Mouse (Mus musculus) CH12.LX (cell line): ENCODE measurements at regions not wholly inside any gene's neighbourhood (a gene's known extent, or its start where the extent isn't known, plus 50 kb on each side); places are given as distances from the start of the nearest gene placed in this dataset.

ENCODE experiments used
- DNase-seq: peaks from one replicate; pipeline ENCODE4 v3.0.0-alpha.2; 2013; ENCODE audit errors: extremely low read depth
- H3K27ac ChIP-seq: 2 replicates; pipeline ENCODE4 v1.5.1; 2012; ENCODE audit warnings: low read depth, mild to moderate bottlenecking, control low read depth, moderate library complexity; ENCODE audit not compliant: insufficient read depth
- H3K27me3 ChIP-seq: replicated peaks from 2 replicates; pipeline ENCODE3; 2012; ENCODE audit warnings: inconsistent platforms
- H3K36me3 ChIP-seq, 2 experiments: replicated peaks in 1 of 2; 2 replicates each; pipeline versions ENCODE3 to v1.6.1; 2012; ENCODE audit warnings: inconsistent platforms in 1 of 2, low read length in 1 of 2, mild to moderate bottlenecking in 1 of 2, mixed read lengths in 1 of 2, moderate library complexity in 1 of 2; ENCODE audit not compliant: control insufficient read depth in 1 of 2, insufficient read depth in 1 of 2
- H3K4me1 ChIP-seq, 2 experiments: 2 replicates each; pipeline ENCODE4 v1.6.1; 2012; ENCODE audit warnings: inconsistent platforms in 1 of 2, moderate library complexity in 1 of 2; ENCODE audit not compliant: insufficient read depth in 2 of 2, control insufficient read depth in 1 of 2
- H3K4me2 ChIP-seq: 2 replicates; pipeline ENCODE4 v1.6.1; 2012; ENCODE audit warnings: low read depth, mild to moderate bottlenecking, control low read depth; ENCODE audit not compliant: poor library complexity, insufficient read depth, severe bottlenecking
- H3K4me3 ChIP-seq, 3 experiments: fragments of 150-350 bp in 1 of 3; sonication (generic) in 1 of 3; replicated peaks in 1 of 3; 2 replicates each; pipeline versions ENCODE3 to v1.5.1; 2011 to 2012; ENCODE audit warnings: low read depth in 2 of 3, low read length in 2 of 3, mild to moderate bottlenecking in 2 of 3, moderate library complexity in 2 of 3, control low read depth in 1 of 3, improper control_type of control experiment in 1 of 3, inconsistent platforms in 1 of 3, mixed read lengths in 1 of 3; ENCODE audit not compliant: poor library complexity in 1 of 3
- H3K79me2 ChIP-seq: replicated peaks from 2 replicates; pipeline ENCODE4 v1.6.1; 2012; ENCODE audit warnings: mild to moderate bottlenecking, moderate library complexity; ENCODE audit not compliant: control insufficient read depth, poor library complexity, insufficient read depth, severe bottlenecking; ENCODE audit errors: extremely low read depth
- H3K9ac ChIP-seq: 2 replicates; pipeline ENCODE4 v1.6.1; 2012; ENCODE audit warnings: low read depth, mild to moderate bottlenecking, control low read depth, moderate library complexity; ENCODE audit not compliant: insufficient read depth
- H3K9me3 ChIP-seq: replicated peaks from 2 replicates; pipeline ENCODE3; 2012; ENCODE audit warnings: low read length, inconsistent platforms, mixed read lengths
- CHD1 ChIP-seq: IDR thresholded peaks from 2 replicates; pipeline ENCODE4 v1.6.1; 2012; ENCODE audit warnings: low read depth, low read length, improper control_type of control experiment, inconsistent platforms
- CHD2 ChIP-seq: IDR thresholded peaks from 2 replicates; pipeline ENCODE4 v1.6.1; 2011; ENCODE audit warnings: low read length, improper control_type of control experiment
- E2F4 ChIP-seq: IDR thresholded peaks from 2 replicates; pipeline ENCODE4 v1.6.1; 2011; ENCODE audit warnings: low read depth, low read length, improper control_type of control experiment; ENCODE audit not compliant: insufficient replicate concordance
- EP300 ChIP-seq: IDR thresholded peaks from 2 replicates; pipeline ENCODE4 v1.6.1; 2011; ENCODE audit warnings: low read length, improper control_type of control experiment
- ETS1 ChIP-seq: conservative IDR thresholded peaks from 2 replicates; pipeline ENCODE4 v1.6.1; 2012; ENCODE audit warnings: low read depth, mild to moderate bottlenecking, inconsistent platforms, low read length, improper control_type of control experiment, moderate library complexity
- GABPA ChIP-seq: IDR thresholded peaks from 2 replicates; pipeline ENCODE4 v1.6.1; 2012; ENCODE audit warnings: low read depth, low read length, improper control_type of control experiment, inconsistent platforms; ENCODE audit not compliant: insufficient replicate concordance
- MAX ChIP-seq: IDR thresholded peaks from 2 replicates; pipeline ENCODE4 v1.6.1; 2011; ENCODE audit warnings: low read length, improper control_type of control experiment
- MEF2A ChIP-seq: IDR thresholded peaks from 2 replicates; pipeline ENCODE4 v1.6.1; 2014; ENCODE audit warnings: low read depth, mild to moderate bottlenecking, inconsistent platforms, low read length, improper control_type of control experiment, borderline replicate concordance
- MXI1 ChIP-seq: IDR thresholded peaks from 2 replicates; pipeline ENCODE4 v1.6.1; 2011; ENCODE audit warnings: mild to moderate bottlenecking, low read depth, low read length, improper control_type of control experiment
- NELFE ChIP-seq: IDR thresholded peaks from 2 replicates; pipeline ENCODE4 v1.6.1; 2011; ENCODE audit warnings: low read depth, low read length, improper control_type of control experiment
- PAX5 ChIP-seq: IDR thresholded peaks from 2 replicates; pipeline ENCODE4 v1.6.1; 2012; ENCODE audit warnings: low read length, inconsistent platforms, mixed read lengths
- POLR2A ChIP-seq: IDR thresholded peaks from 2 replicates; pipeline ENCODE4 v1.6.1; 2011; ENCODE audit warnings: low read depth, mild to moderate bottlenecking, improper control_type of control experiment, low read length
- RAD21 ChIP-seq: IDR thresholded peaks from 2 replicates; pipeline ENCODE4 v1.6.1; 2011; ENCODE audit warnings: low read depth, mild to moderate bottlenecking, low read length, improper control_type of control experiment, moderate library complexity
- TBP ChIP-seq: conservative IDR thresholded peaks from 2 replicates; pipeline ENCODE4 v1.6.1; 2011; ENCODE audit warnings: low read depth, low read length, improper control_type of control experiment
- TCF12 ChIP-seq: IDR thresholded peaks from 2 replicates; pipeline ENCODE4 v1.6.1; 2014; ENCODE audit warnings: low read depth, mild to moderate bottlenecking, inconsistent platforms, low read length, improper control_type of control experiment
- UBTF ChIP-seq: IDR thresholded peaks from 2 replicates; pipeline ENCODE4 v1.6.1; 2012; ENCODE audit warnings: low read depth, mild to moderate bottlenecking, inconsistent platforms, low read length, improper control_type of control experiment, moderate library complexity
- ZMIZ1 ChIP-seq: IDR thresholded peaks from 2 replicates; pipeline ENCODE4 v1.6.1; 2012; ENCODE audit warnings: low read depth, mild to moderate bottlenecking, inconsistent platforms, low read length, improper control_type of control experiment
- dilution Hi-C: fragments of 300-500 bp; cut with MboI; formaldehyde crosslinking; loops from 2 replicates; pipeline ENCODE4 v1.14.3; 2020; ENCODE audit warnings: low sequenced_read_pairs; ENCODE audit not compliant: extremely low pct_unique_long_range_greater_than_20kb, extremely low pct_ligation_motif_present
- in situ Hi-C: fragments of 300-500 bp; cut with MboI; formaldehyde crosslinking; loops from 3 replicates; pipeline ENCODE4 v1.14.3; 2019; ENCODE audit warnings: low sequenced_read_pairs, low pct_ligation_motif_present, low pct_unique_long_range_greater_than_20kb, mixed read lengths

- H3K9me3 ChIP-seq: peaks cover 5% of the 10 kb centered on the region
Observed at GRCm38 (mm10) chr5:37919102-37919501, 94.7 kb upstream of the Msx1 start.

GRCm38 (mm10) chr5:37918001-37918707 is 93.8 kb upstream of the Msx1 start:
- H3K79me2 ChIP-seq: no peaks in the 10 kb centered on the region
- H3K27ac ChIP-seq: no peak overlapping the region
- no peak overlapping the region for H3K9ac ChIP-seq
- in situ Hi-C loops (loop anchor here (25.0 kb wide), 1 partner anchor 169 kb away; no protein-coding TSS in a partner anchor), dilution Hi-C loops (no loop called here)
- H3K4me3 ChIP-seq: no peak overlapping the region
- no peak for TF ChIP-seq TCF12
- TF ChIP-seq NELFE: no peak
- TF ChIP-seq CHD1: no peak
- no peak for TF ChIP-seq EP300
- no peak for TF ChIP-seq ETS1
- TF ChIP-seq POLR2A: no peak
- no peak for TF ChIP-seq ZMIZ1
- TF ChIP-seq MAX: no peak
- TF ChIP-seq PAX5: no peak
- TF ChIP-seq TBP: no peak
- TF ChIP-seq GABPA: no peak
- no peak for TF ChIP-seq E2F4
- TF ChIP-seq RAD21: no peak
- no peak for TF ChIP-seq MEF2A
- no peak for TF ChIP-seq UBTF
- no peak for TF ChIP-seq CHD2
- H3K9me3 ChIP-seq: no peaks in the 10 kb centered on the region
- H3K27me3 ChIP-seq: peaks cover 79% of the 10 kb centered on the region
- DNase-seq: no peak
- H3K4me2 ChIP-seq: no peak overlapping the region
- H3K4me1 ChIP-seq: no peaks in the 10 kb centered on the region
- H3K36me3 ChIP-seq: no peaks in the 10 kb centered on the region

More at GRCm38 (mm10) chr5:37919102-37919501, 94.7 kb upstream of the Msx1 start:
- dilution Hi-C loops (no loop called here), in situ Hi-C loops (loop anchor here (25.0 kb wide), 1 partner anchor 168 kb away; no protein-coding TSS in a partner anchor)
- TF ChIP-seq TBP (no peak), MXI1 (no peak), E2F4 (no peak)
- DNase-seq: no peak
- no peaks in the 10 kb centered on the region for H3K79me2 ChIP-seq
- H3K4me3 ChIP-seq: no peak overlapping the region
- H3K27me3 ChIP-seq: peaks cover 72% of the 10 kb centered on the region
- no peaks in the 10 kb centered on the region for H3K36me3 ChIP-seq
- H3K4me2 ChIP-seq: no peak overlapping the region
- no peak overlapping the region for H3K27ac ChIP-seq
- H3K9ac ChIP-seq: no peak overlapping the region
- no peaks in the 10 kb centered on the region for H3K4me1 ChIP-seq
